Mouse (Mus musculus): ENCODE measurements around the gene Dnhd1.

GRCm38 (mm10) chr7:105685541-105686197 lies 35.0 kb downstream of the Dnhd1 start:
- TF ChIP-seq CTCF (IDR thresholded peaks at IDR 0.05; ENCODE audit: control insufficient read depth, insufficient read depth, low read length) (no peak), POLR2A (IDR thresholded peaks at IDR 0.05; ENCODE audit: borderline replicate concordance, control insufficient read depth, low read depth, low read length) (no peak)

Measured in bone marrow, adult 2 months (tissue).